Mouse (Mus musculus): ENCODE data around the gene Sft2d1.

DNA sequence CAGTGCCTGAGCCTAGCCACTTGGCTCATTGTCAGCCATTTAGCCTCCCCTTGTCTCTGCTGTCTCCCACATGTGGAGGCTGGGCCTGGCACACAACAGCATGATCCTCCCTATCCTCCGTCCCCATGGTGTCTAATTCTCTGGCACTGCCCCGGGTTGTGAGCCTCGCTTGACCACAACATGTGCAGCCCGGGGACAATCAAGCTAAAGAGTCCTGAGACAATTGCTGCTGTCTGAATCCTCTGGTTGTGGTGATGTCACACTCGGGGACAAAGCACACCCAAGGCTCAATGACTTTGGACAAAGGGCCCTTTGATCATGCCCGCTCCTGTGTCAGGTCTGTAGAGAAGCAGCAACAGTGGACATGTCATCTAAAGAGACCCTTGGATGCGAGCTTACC lies 40.2 kb downstream of the Sft2d1 start:
- TF ChIP-seq CTCF (IDR thresholded peaks at IDR 0.05; ENCODE audit: insufficient read depth, low read length) = no peak
- TF ChIP-seq POLR2A (IDR thresholded peaks at IDR 0.05; ENCODE audit: borderline replicate concordance, extremely low read depth, low read depth, low read length) = no peak

All from lung, adult 2 months (tissue).